Mouse (Mus musculus) forebrain, embryonic 16.5 days (tissue): ENCODE measurements around the gene Lrig3. TPM values are rescaled to one million over a fixed set of nuclear protein-coding genes. Genes with fewer than 3 reads are reported as not detected.

Experiments
- ATAC-seq: fragments of 200-750 bp; cut with Nextera tagmentation; 2 replicates; pipeline ENCODE4 v1.8.0; 2017; ENCODE audit warnings: mild to moderate bottlenecking, moderate library complexity
- H3K27ac ChIP-seq: fragments of 300-500 bp; sonication (generic); 2 replicates; pipeline ENCODE4 v1.5.1; 2014; ENCODE audit warnings: low read length, control low read depth
- H3K27me3 ChIP-seq: fragments of 300-500 bp; sonication (generic); replicated peaks from 2 replicates; pipeline ENCODE4 v1.6.1; 2014; ENCODE audit warnings: low read length; ENCODE audit not compliant: control insufficient read depth, insufficient read depth
- H3K36me3 ChIP-seq: fragments of 300-500 bp; sonication (generic); 2 replicates; pipeline ENCODE4 v1.6.1; 2014; ENCODE audit not compliant: control insufficient read depth, insufficient read depth
- H3K4me1 ChIP-seq: fragments of 300-500 bp; sonication (generic); replicated peaks from 2 replicates; pipeline ENCODE4 v1.6.1; 2014; ENCODE audit warnings: low read length; ENCODE audit not compliant: control insufficient read depth, insufficient read depth
- H3K4me2 ChIP-seq: fragments of 300-500 bp; sonication (generic); 2 replicates; pipeline ENCODE4 v1.6.1; 2014; ENCODE audit warnings: mild to moderate bottlenecking, low read length, control low read depth
- H3K4me3 ChIP-seq: fragments of 300-500 bp; sonication (generic); replicated peaks from 2 replicates; pipeline ENCODE4 v1.5.1; 2014; ENCODE audit warnings: mild to moderate bottlenecking, low read length, control low read depth
- H3K9ac ChIP-seq: fragments of 300-500 bp; sonication (generic); replicated peaks from 2 replicates; pipeline ENCODE4 v1.6.1; 2014; ENCODE audit warnings: low read depth, low read length, control low read depth
- H3K9me3 ChIP-seq: fragments of 300-500 bp; sonication (generic); 2 replicates; pipeline ENCODE4 v1.6.1; 2016; ENCODE audit warnings: low read length; ENCODE audit not compliant: control insufficient read depth
- WGBS: fragments of 180-500 bp; shearing (Covaris S2); extraction: QIAGEN DNeasy Blood & Tissue Kit; methylation state at CpG from one replicate; pipeline ENCODE4 v1.1.7; 2014; 5-methylcytosine and 5-hydroxymethylcytosine counted together
- polyA plus RNA-seq: library from polyadenylated mRNA; unstranded; fragments of >200 nt; fragmentation: Nextera tagmentation; extraction: Ambion mirVana; gene quantifications from 2 replicates; pipeline ENCODE4 v1.2.1, GENCODE M21; 2015

Gene Lrig3
- polyA plus RNA-seq, 1 experiment from 2014 or later, result 2.1 TPM

DNA sequence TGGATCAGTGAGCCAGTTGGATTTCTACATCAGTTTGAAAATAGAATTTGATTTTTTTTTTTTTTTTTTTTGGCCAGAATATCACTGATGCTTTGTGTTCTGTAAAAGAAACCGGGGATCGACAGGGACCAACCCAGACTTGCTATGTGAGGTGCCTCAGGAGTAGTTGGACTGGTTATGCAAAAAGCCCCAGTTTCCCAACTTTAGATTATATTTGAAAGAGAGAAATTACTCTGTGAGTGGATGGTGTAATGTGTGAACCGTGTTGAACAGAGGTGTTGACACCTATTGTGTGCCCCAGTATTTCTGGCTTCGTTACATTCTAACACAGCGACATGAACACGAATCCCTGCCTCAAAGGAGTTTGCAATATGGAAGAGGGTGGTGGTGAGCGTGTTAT is 25.9 kb downstream of the Lrig3 start:
- Histone ChIP-seq H3K9ac (no peak overlapping the region), H3K4me3 (no peak overlapping the region), H3K36me3 (no peaks in the 10 kb centered on the region), H3K27me3 (peaks cover 5% of the 10 kb centered on the region; the same call in 1 of the 2 replicates), H3K9me3 (no peaks in the 10 kb centered on the region), H3K4me1 (no peaks in the 10 kb centered on the region; the same call in 1 of the 2 replicates), H3K27ac (no peak overlapping the region), H3K4me2 (no peak overlapping the region)
- 70% methylated on average over 7 of the region's 7 CpGs for WGBS
- no peak for ATAC-seq

DNA sequence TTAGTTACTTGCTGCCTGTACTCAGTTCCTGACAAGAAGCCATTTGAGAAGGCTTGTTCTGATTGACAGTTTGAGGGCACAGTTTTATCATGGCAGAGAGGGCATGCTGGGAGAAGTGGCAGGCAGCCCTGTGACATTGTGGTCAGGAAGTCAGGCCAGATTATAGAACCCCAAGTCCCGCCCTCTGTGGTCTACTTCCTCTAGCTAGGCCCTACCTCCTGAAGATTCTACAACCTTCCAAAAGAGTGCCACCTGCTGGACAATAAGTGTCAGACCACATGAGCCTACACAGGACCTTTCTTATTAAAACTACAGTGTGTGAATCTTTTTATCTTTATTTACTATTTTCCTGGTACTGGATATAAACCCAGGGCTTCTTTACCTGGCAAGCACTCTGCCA is 28.9 kb downstream of the Lrig3 start:
- Histone ChIP-seq H3K9ac (no peak overlapping the region), H3K27me3 (peaks cover 13% of the 10 kb centered on the region), H3K4me1 (peaks cover 7% of the 10 kb centered on the region; the same call in 1 of the 2 replicates), H3K9me3 (no peaks in the 10 kb centered on the region), H3K36me3 (no peaks in the 10 kb centered on the region), H3K27ac (no peak overlapping the region), H3K4me3 (no peak overlapping the region), H3K4me2 (no peak overlapping the region)
- ATAC-seq, result 0 out of 2 replicates have a peak, but pooled peaks have one; percentile 19
- WGBS, result 94% methylated on average over 1 of the region's 1 CpGs

DNA sequence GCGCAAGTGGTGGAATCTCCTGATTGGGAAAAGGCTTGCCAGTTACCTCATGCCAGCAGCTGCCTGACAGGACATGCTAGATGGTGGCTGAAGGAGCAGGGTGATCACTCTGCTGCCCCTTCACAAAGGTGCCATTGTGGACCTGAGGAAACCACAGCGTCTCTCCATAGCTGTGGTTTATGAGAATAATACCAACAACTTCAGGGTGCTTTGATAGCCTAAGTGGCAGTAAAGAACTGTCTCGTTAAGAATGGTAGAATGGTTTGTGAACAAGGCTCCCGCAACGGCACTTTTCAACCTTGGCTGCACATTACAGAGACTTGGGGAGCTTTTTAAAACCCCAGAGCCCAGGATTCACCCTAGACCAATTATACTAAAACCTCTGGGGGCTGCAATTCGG is 29.7 kb downstream of the Lrig3 start:
- H3K36me3 ChIP-seq, result no peaks in the 10 kb centered on the region
- H3K9me3 ChIP-seq, result no peaks in the 10 kb centered on the region
- peaks cover 7% of the 10 kb centered on the region; the same call in 1 of the 2 replicates for H3K4me1 ChIP-seq
- peaks cover 13% of the 10 kb centered on the region for H3K27me3 ChIP-seq
- H3K27ac ChIP-seq, result no peak overlapping the region
- H3K9ac ChIP-seq, result no peak overlapping the region
- H3K4me3 ChIP-seq, result no peak overlapping the region
- ATAC-seq, result no peak
- 38% methylated on average over 6 of the region's 6 CpGs for WGBS
- H3K4me2 ChIP-seq, result no peak overlapping the region

DNA sequence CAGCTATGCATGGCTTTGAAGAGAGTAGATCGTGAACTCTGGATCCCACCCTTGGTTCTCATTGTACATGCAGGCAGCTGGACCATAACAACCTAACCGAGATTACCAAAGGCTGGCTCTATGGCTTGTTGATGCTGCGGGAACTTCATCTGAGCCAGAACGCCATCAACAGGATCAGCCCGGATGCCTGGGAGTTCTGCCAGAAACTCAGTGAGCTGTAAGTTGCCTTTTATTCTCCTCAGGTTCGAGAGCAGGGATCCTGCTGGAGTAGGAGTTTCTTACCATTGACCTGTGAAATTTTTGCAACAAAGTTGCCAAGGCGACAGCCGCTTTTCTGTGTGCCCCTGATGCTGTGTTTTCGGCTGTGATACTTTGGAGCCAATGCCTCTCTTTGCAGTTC is 31.0 kb downstream of the Lrig3 start:
- H3K27me3 ChIP-seq, result peaks cover 13% of the 10 kb centered on the region
- no peak overlapping the region for H3K4me2 ChIP-seq
- no peak overlapping the region for H3K9ac ChIP-seq
- peaks cover 10% of the 10 kb centered on the region; the same call in 1 of the 2 replicates for H3K4me1 ChIP-seq
- WGBS, result 13% methylated on average over 9 of the region's 9 CpGs
- peak; percentile 88 for ATAC-seq
- H3K9me3 ChIP-seq, result no peaks in the 10 kb centered on the region
- no peak overlapping the region for H3K4me3 ChIP-seq
- H3K27ac ChIP-seq, result no peak overlapping the region
- no peaks in the 10 kb centered on the region for H3K36me3 ChIP-seq

GRCm38 (mm10) chr10:125999561-125999960 is 33.6 kb downstream of the Lrig3 start:
- Histone ChIP-seq H3K27me3 (peaks cover 13% of the 10 kb centered on the region), H3K4me2 (no peak overlapping the region), H3K9me3 (no peaks in the 10 kb centered on the region), H3K4me1 (peaks cover 12% of the 10 kb centered on the region), H3K36me3 (no peaks in the 10 kb centered on the region), H3K4me3 (no peak overlapping the region), H3K9ac (no peak overlapping the region), H3K27ac (no peak overlapping the region)
- WGBS, result 93% methylated on average over 6 of the region's 6 CpGs
- no peak for ATAC-seq

DNA sequence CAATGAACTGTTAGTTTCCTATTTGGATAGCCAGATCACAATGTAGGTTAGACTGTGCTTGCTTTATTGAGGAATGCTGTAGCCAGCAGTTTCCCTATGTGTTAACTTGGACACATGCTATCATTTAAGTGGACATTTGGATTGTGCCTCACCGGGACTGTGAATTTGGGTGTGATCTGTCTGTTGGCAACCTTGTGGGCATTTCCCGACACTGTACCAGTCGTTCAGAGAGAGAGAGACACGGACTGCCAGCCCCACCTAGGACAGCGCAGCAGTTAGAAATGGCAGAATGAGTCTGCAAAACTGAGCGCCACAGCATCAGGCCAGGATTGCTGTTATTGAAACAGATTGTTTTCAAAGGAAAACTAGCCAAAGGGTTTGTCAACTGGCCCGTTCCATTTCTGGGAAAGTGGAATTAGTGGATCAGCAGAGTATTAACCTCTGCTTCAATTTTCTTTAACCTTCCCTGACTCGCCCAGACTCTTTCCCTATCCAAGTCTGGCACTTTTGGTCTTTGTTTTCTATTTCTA is 35.0 kb downstream of the Lrig3 start:
- no peak for ATAC-seq
- H3K9ac ChIP-seq, result no peak overlapping the region
- WGBS, result 73% methylated on average over 8 of the region's 8 CpGs
- no peak overlapping the region for H3K4me2 ChIP-seq
- H3K9me3 ChIP-seq, result no peaks in the 10 kb centered on the region
- H3K4me1 ChIP-seq, result peaks cover 12% of the 10 kb centered on the region
- H3K27ac ChIP-seq, result no peak overlapping the region
- H3K4me3 ChIP-seq, result no peak overlapping the region
- peaks cover 8% of the 10 kb centered on the region for H3K27me3 ChIP-seq
- H3K36me3 ChIP-seq, result no peaks in the 10 kb centered on the region

- Histone ChIP-seq H3K27ac (no peak overlapping the region), H3K4me1 (peaks cover 10% of the 10 kb centered on the region), H3K4me2 (no peak overlapping the region), H3K36me3 (no peaks in the 10 kb centered on the region), H3K27me3 (peaks cover 8% of the 10 kb centered on the region), H3K9me3 (no peaks in the 10 kb centered on the region), H3K9ac (no peak overlapping the region), H3K4me3 (no peak overlapping the region)
- ATAC-seq, result no peak
- 83% methylated on average over 14 of the region's 14 CpGs for WGBS
These were observed 36.2 kb downstream of the Lrig3 start for GRCm38 (mm10) chr10:126002081-126002755.

DNA sequence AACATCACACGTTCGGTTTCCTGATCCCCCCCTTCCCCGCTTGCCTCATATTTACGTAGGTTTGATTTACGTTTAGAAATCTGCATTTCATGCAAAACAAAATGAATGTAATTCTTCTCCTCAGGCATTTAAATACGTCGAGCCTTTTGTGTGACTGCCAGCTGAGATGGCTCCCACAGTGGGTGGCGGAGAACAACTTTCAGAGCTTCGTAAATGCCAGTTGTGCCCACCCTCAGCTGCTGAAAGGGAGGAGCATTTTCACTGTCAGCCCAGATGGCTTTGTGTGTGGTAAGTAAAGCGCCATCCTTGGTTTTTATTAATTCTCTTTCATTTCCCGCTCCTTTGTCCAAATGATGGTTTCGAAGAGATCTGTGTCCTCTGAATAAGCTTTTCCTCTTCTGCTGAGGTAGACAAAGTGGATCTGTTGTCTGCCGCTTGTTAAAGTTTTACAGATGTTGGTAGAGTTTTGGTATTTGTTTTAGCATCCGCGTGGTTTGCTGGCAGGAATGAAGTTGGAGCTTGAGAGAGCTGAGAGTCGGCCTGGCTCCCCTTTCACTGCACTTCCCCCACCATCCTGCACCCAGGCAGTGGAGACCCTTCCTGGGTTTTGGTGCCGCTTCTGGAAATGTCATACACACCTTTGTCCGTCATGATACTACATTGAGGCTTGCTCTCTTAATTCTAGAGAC is 37.0 kb downstream of the Lrig3 start:
- Histone ChIP-seq H3K4me1 (peaks cover 5% of the 10 kb centered on the region), H3K36me3 (no peaks in the 10 kb centered on the region), H3K27ac (no peak overlapping the region), H3K4me3 (no peak overlapping the region), H3K9ac (no peak overlapping the region), H3K9me3 (no peaks in the 10 kb centered on the region), H3K4me2 (peak overlapping the region; percentile 2; the same call in 1 of the 2 replicates), H3K27me3 (peaks cover 8% of the 10 kb centered on the region)
- peak; percentile 81 for ATAC-seq
- 38% methylated on average over 18 of the region's 18 CpGs for WGBS

GRCm38 (mm10) chr10:126003857-126004256 is 37.9 kb downstream of the Lrig3 start:
- Histone ChIP-seq H3K9me3 (no peaks in the 10 kb centered on the region), H3K4me1 (peaks cover 5% of the 10 kb centered on the region), H3K4me3 (no peak overlapping the region), H3K36me3 (no peaks in the 10 kb centered on the region), H3K27ac (no peak overlapping the region), H3K9ac (no peak overlapping the region), H3K27me3 (peaks cover 5% of the 10 kb centered on the region; the same call in 1 of the 2 replicates), H3K4me2 (no peak overlapping the region)
- WGBS, result 54% methylated on average over 1 of the region's 1 CpGs
- ATAC-seq, result no peak
